Mouse (Mus musculus): ENCODE measurements around the gene Mansc4.

The Mansc4 gene

GRCm38 (mm10) chr6:147086594-147087225 lies at the start of gene Mansc4:
Gene Mansc4, minus strand, starts transcription at chr6:147087032.
- DNase-seq (ENCODE audit: low spot score): peak; percentile 39

- no peak for DNase-seq (ENCODE audit: low spot score)
Observed at GRCm38 (mm10) chr6:147127239-147127638, 40.4 kb upstream of the Mansc4 start.

- DNase-seq (ENCODE audit: low spot score): no peak
Observed at GRCm38 (mm10) chr6:147121320-147121719, 34.5 kb upstream of the Mansc4 start.

GRCm38 (mm10) chr6:147118190-147118589 lies 31.4 kb upstream of the Mansc4 start:
- DNase-seq (ENCODE audit: low spot score): no peak

GRCm38 (mm10) chr6:147117764-147118163 lies 30.9 kb upstream of the Mansc4 start:
- no peak for DNase-seq (ENCODE audit: low spot score)

GRCm38 (mm10) chr6:147116579-147116978 lies 29.7 kb upstream of the Mansc4 start:
- peak; percentile 89 for DNase-seq (ENCODE audit: low spot score)

GRCm38 (mm10) chr6:147109283-147109682 lies 22.5 kb upstream of the Mansc4 start:
- DNase-seq (ENCODE audit: low spot score): no peak

- DNase-seq (ENCODE audit: low spot score): no peak
Observed at GRCm38 (mm10) chr6:147106716-147107115, 19.9 kb upstream of the Mansc4 start.

GRCm38 (mm10) chr6:147105529-147105928 lies 18.7 kb upstream of the Mansc4 start:
- DNase-seq (ENCODE audit: low spot score): no peak

- DNase-seq (ENCODE audit: low spot score): no peak
Observed at GRCm38 (mm10) chr6:147102293-147102692, 15.5 kb upstream of the Mansc4 start.

GRCm38 (mm10) chr6:147099458-147100277 lies 12.8 kb upstream of the Mansc4 start:
- DNase-seq (ENCODE audit: low spot score): no peak

GRCm38 (mm10) chr6:147097346-147097929 lies 10.6 kb upstream of the Mansc4 start:
- no peak for DNase-seq (ENCODE audit: low spot score)

- DNase-seq (ENCODE audit: low spot score): no peak
Observed at GRCm38 (mm10) chr6:147096934-147097333, 10.1 kb upstream of the Mansc4 start.

- DNase-seq (ENCODE audit: low spot score): no peak
Observed at GRCm38 (mm10) chr6:147096109-147096508, 9.3 kb upstream of the Mansc4 start.

GRCm38 (mm10) chr6:147094771-147095170 lies 7.9 kb upstream of the Mansc4 start:
- no peak for DNase-seq (ENCODE audit: low spot score)

GRCm38 (mm10) chr6:147092136-147092535 lies 5.3 kb upstream of the Mansc4 start:
- DNase-seq (ENCODE audit: low spot score): peak; percentile 41

GRCm38 (mm10) chr6:147091136-147092120 lies 4.6 kb upstream of the Mansc4 start, which contains the start of gene Klhl42:
Gene Klhl42, plus strand, starts transcription at chr6:147091379.
- DNase-seq (ENCODE audit: low spot score): peak; percentile 76

- DNase-seq (ENCODE audit: low spot score): no peak
Observed at GRCm38 (mm10) chr6:147090191-147090590, 3.4 kb upstream of the Mansc4 start.

- DNase-seq (ENCODE audit: low spot score): no peak
Observed at GRCm38 (mm10) chr6:147088517-147088916, 1.7 kb upstream of the Mansc4 start.

- DNase-seq (ENCODE audit: low spot score): no peak
Observed at GRCm38 (mm10) chr6:147087736-147088135, 904 bp upstream of the Mansc4 start.

- DNase-seq (ENCODE audit: low spot score): no peak
Observed at GRCm38 (mm10) chr6:147085398-147086040, 1.3 kb downstream of the Mansc4 start.
